Mouse (Mus musculus) mammary gland, adult 2 months (tissue): Measurements from ENCODE around the gene Ubl4a. TPM values are rescaled to one million over a fixed set of nuclear protein-coding genes. Genes with fewer than 3 reads are reported as not detected.

Experiments
- polyA plus RNA-seq: library from polyadenylated mRNA; depleted of rRNA; stranded (reverse); fragments of >200 nt; gene quantifications from 2 replicates; pipeline ENCODE4 v1.2.3, GENCODE M21; 2012; ENCODE audit warnings: low replicate concordance; rRNA removed

The Ubl4a gene
- polyA plus RNA-seq, result 31.4 and 52.5 TPM in 2 replicates

GRCm38 (mm10) chrX:74372888-74373549, at the start of gene Ubl4a, which contains the start of gene Slc10a3:
Gene Ubl4a, minus strand, starts transcription at chrX:74373218.
Gene Slc10a3, minus strand, starts transcription at chrX:74373349.

GRCm38 (mm10) chrX:74392535-74393443, 19.8 kb upstream of the Ubl4a start, which contains the start of the genes Fam3a and Ikbkg:
Gene Fam3a, minus strand, starts transcription at chrX:74393272.
Gene Ikbkg, plus strand, starts transcription at chrX:74393290.

GRCm38 (mm10) chrX:74353467-74353770, 19.6 kb downstream of the Ubl4a start, which contains the start of gene Lage3:
Gene Lage3, minus strand, starts transcription at chrX:74353618.

GRCm38 (mm10) chrX:74328725-74329161, 44.3 kb downstream of the Ubl4a start, which contains the start of gene Plxna3:
Gene Plxna3, plus strand, starts transcription at chrX:74329066.

Other genes starting within 250 kb of the Ubl4a start
- gene Opn1mw, start 245.8 kb downstream of the Ubl4a start, polyA plus RNA-seq, result 2.1 TPM in 1 of 2 replicates, not detected in the other
- 6.0 and 8.2 TPM in 2 replicates for gene Mecp2, start 237.9 kb downstream of the Ubl4a start, polyA plus RNA-seq
- not detected in 2 replicates for gene Tex28, start 205.4 kb downstream of the Ubl4a start, polyA plus RNA-seq
- 0.19 TPM in 1 of 2 replicates, not detected in the other for gene Tktl1, start 196.0 kb downstream of the Ubl4a start, polyA plus RNA-seq
- gene Flna, start 123.4 kb downstream of the Ubl4a start, polyA plus RNA-seq, result 435 and 465 TPM in 2 replicates
- gene Emd, start 118.5 kb downstream of the Ubl4a start, polyA plus RNA-seq, result 54.0 and 73.1 TPM in 2 replicates
- 1,218 and 1,546 TPM in 2 replicates for gene Rpl10, start 102.4 kb downstream of the Ubl4a start, polyA plus RNA-seq
- 128 and 141 TPM in 2 replicates for gene Taz, start 91.3 kb downstream of the Ubl4a start, polyA plus RNA-seq
- gene Dnase1l1, start 90.9 kb downstream of the Ubl4a start, polyA plus RNA-seq, result 19.4 and 84.6 TPM in 2 replicates
- gene Atp6ap1, start 76.1 kb downstream of the Ubl4a start, polyA plus RNA-seq, result 366 and 441 TPM in 2 replicates
- 190 and 385 TPM in 2 replicates for gene Gdi1, start 68.2 kb downstream of the Ubl4a start, polyA plus RNA-seq
- 10.4 and 13.7 TPM in 2 replicates for gene Fam50a, start 60.2 kb downstream of the Ubl4a start, polyA plus RNA-seq
- 35.3 and 37.3 TPM in 2 replicates for gene Plxna3, start 44.2 kb downstream of the Ubl4a start, polyA plus RNA-seq
- 35.5 and 59.7 TPM in 2 replicates for gene Lage3, start 19.6 kb downstream of the Ubl4a start, polyA plus RNA-seq
- 20.2 and 38.4 TPM in 2 replicates for gene Slc10a3, start 131 bp upstream of the Ubl4a start, polyA plus RNA-seq
- 43.6 and 48.4 TPM in 2 replicates for gene Fam3a, start 20.1 kb upstream of the Ubl4a start, polyA plus RNA-seq
- 11.1 and 19.5 TPM in 2 replicates for gene Ikbkg, start 20.1 kb upstream of the Ubl4a start, polyA plus RNA-seq
- gene G6pdx, start 56.0 kb upstream of the Ubl4a start, polyA plus RNA-seq, result 121 and 216 TPM in 2 replicates
- not detected in 2 replicates for gene Gm6880, start 108.2 kb upstream of the Ubl4a start, polyA plus RNA-seq
- not detected in 2 replicates for gene Olfr1326-ps1, start 201.7 kb upstream of the Ubl4a start, polyA plus RNA-seq
- not detected in 2 replicates for gene Olfr1325, start 219.5 kb upstream of the Ubl4a start, polyA plus RNA-seq